In the genomic region with DNA sequence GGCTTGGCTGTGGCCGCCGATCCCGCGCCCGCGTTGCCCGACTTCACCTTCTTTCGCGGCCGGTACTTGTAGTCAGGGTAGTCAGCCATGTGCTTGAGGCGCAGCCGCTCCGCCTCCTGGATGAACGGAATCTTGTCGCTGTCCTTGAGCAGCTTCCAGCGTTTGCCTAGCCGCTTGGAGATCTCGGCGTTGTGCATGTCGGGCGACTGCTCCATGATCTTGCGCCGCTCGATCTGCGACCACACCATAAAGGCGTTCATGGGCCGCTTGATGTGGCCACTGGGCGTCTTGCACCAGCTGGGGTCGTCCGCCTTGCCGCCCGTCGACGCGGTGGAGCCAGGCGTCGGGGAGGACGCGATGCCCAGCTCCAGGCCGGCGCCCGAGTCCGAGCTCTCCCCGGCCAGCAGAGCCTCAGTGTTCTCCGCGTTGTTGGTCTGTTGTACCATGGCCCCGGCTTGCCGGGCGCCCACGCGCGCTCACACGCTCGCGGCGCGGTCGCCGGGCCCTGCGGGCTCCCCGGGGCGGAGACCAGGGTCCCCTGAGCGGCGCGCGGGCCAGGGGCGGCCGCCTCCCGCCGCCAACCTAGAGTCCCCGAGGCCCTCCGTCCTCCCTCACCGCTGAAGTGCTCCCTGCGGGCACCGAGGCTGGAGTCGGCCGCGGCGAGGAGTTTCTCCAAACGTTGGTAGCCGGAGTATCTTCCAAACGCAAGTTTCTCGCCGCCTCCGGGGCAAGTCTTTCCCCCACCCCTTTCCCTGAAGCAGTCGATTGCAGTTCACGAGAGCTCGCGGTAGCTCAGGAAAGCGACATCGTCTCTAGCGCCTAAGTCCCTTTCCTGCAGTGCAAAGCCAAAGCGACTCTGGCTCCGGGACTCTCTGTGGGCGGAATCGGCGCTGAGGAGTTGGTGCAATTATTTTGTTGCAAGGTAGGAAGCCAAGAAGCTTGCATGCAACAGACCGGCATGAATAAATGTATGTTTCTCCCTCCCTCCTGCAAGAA, we compare ENCODE assay signal across 8 mouse cellular contexts. TPM values are rescaled to one million over a fixed set of nuclear protein-coding genes. Genes with fewer than 3 reads are reported as not detected.
DNase-seq lines count a peak whose midpoint lies in the region; ATAC-seq and TF ChIP-seq lines count a peak whose summit lies in the region.

No protein-coding gene starts in this region.

- under 1% methylated on average over 96 of the region's 98 CpGs for WGBS in embryonic facial prominence, embryonic 12.5 days
- WGBS in heart, adult 2 months, result under 1% methylated on average over 98 of the region's 98 CpGs
- WGBS in limb, embryonic 13.5 days, result under 1% methylated on average over 98 of the region's 98 CpGs
- under 1% methylated on average over 98 of the region's 98 CpGs for WGBS in midbrain, embryonic 13.5 days
- under 1% methylated on average over 85 of the region's 98 CpGs for WGBS in stomach, embryonic 14.5 days

- peak; percentile 81 for DNase-seq in 3134 (ENCODE audit: extremely low read depth, insufficient read length, low spot score)
- peak; percentile 70 for DNase-seq in adrenal gland, adult 8-10 months
- peak; percentile 78 to 81 for DNase-seq in heart, adult 2 months
- DNase-seq in kidney, adult 18-20 months, result peak; percentile 76

- H3K4me3 ChIP-seq in embryonic facial prominence, embryonic 12.5 days, result peak overlapping the region; percentile 98
- H3K4me3 ChIP-seq in heart, adult 2 months, result peak overlapping the region; percentile 81
- H3K4me3 ChIP-seq in limb, embryonic 13.5 days, result peak overlapping the region; percentile 99
- peak overlapping the region; percentile 100 for H3K4me3 ChIP-seq in midbrain, embryonic 13.5 days (replicated peaks)
- peak overlapping the region; percentile 100 for H3K4me3 ChIP-seq in stomach, embryonic 14.5 days (ENCODE audit: low read depth, low read length)

- no peaks in the 10 kb centered on the region; the same call in 1 of the 2 replicates for H3K36me3 ChIP-seq in embryonic facial prominence, embryonic 12.5 days
- peaks cover 7% of the 10 kb centered on the region; the same call in 1 of the 2 replicates for H3K36me3 ChIP-seq in heart, adult 2 months (ENCODE audit: control insufficient read depth, insufficient read depth, low read length)
- H3K36me3 ChIP-seq in limb, embryonic 13.5 days, result peaks cover 13% of the 10 kb centered on the region
- H3K36me3 ChIP-seq in midbrain, embryonic 13.5 days, result peaks cover 6% of the 10 kb centered on the region; the same call in 1 of the 2 replicates
- H3K36me3 ChIP-seq in stomach, embryonic 14.5 days (ENCODE audit: control insufficient read depth, insufficient read depth, low read length), result no peaks in the 10 kb centered on the region; the same call in 1 of the 2 replicates

- H3K9ac ChIP-seq in embryonic facial prominence, embryonic 12.5 days, result peak overlapping the region; percentile 100
- H3K9ac ChIP-seq in heart, adult 2 months (ENCODE audit: low read depth, low read length), result peak overlapping the region; percentile 94
- peak overlapping the region; percentile 100 for H3K9ac ChIP-seq in limb, embryonic 13.5 days
- H3K9ac ChIP-seq in midbrain, embryonic 13.5 days (replicated peaks), result peak overlapping the region; percentile 100
- H3K9ac ChIP-seq in stomach, embryonic 14.5 days (replicated peaks; ENCODE audit: low read depth, low read length), result peak overlapping the region; percentile 100

- 0 out of 2 replicates have a peak, but pooled peaks have one; percentile 36 for TF ChIP-seq POLR2A in heart, adult 2 months (IDR thresholded peaks at IDR 0.05; ENCODE audit: insufficient read depth, low read depth, low read length)

- 0 out of 2 replicates have a peak, but pooled peaks have one; percentile 25 for TF ChIP-seq EP300 in heart, adult 2 months (IDR thresholded peaks at IDR 0.05; ENCODE audit: insufficient read depth, low read depth, low read length)

- H3K27me3 ChIP-seq in embryonic facial prominence, embryonic 12.5 days, result no peaks in the 10 kb centered on the region
- no peaks in the 10 kb centered on the region for H3K27me3 ChIP-seq in heart, adult 2 months (ENCODE audit: control insufficient read depth, insufficient read depth, low read length)
- H3K27me3 ChIP-seq in limb, embryonic 13.5 days, result no peaks in the 10 kb centered on the region
- H3K27me3 ChIP-seq in midbrain, embryonic 13.5 days, result no peaks in the 10 kb centered on the region
- no peaks in the 10 kb centered on the region for H3K27me3 ChIP-seq in stomach, embryonic 14.5 days (ENCODE audit: control insufficient read depth, insufficient read depth, low read length)

- ATAC-seq in embryonic facial prominence, embryonic 12.5 days (ENCODE audit: insufficient number of reproducible peaks, insufficient read depth, low FRiP score, low TSS enrichment), result 0 out of 2 replicates have a peak, but pooled peaks have one; percentile 16
- ATAC-seq in limb, embryonic 13.5 days (ENCODE audit: low FRiP score, low read depth), result peak; percentile 42
- peak; percentile 55 for ATAC-seq in midbrain, embryonic 13.5 days
- peak; percentile 4; the same call in 1 of the 2 replicates for ATAC-seq in stomach, embryonic 14.5 days (ENCODE audit: insufficient number of reproducible peaks, insufficient read depth, low FRiP score, low read depth)

- H3K4me2 ChIP-seq in embryonic facial prominence, embryonic 12.5 days (replicated peaks), result peak overlapping the region; percentile 46
- H3K4me2 ChIP-seq in limb, embryonic 13.5 days (replicated peaks), result peak overlapping the region; percentile 60
- H3K4me2 ChIP-seq in midbrain, embryonic 13.5 days (replicated peaks), result peak overlapping the region; percentile 54
- peak overlapping the region; percentile 42 for H3K4me2 ChIP-seq in stomach, embryonic 14.5 days (replicated peaks; ENCODE audit: low read depth, low read length)

- peaks cover 10% of the 10 kb centered on the region for H3K4me1 ChIP-seq in embryonic facial prominence, embryonic 12.5 days
- H3K4me1 ChIP-seq in heart, adult 2 months (ENCODE audit: control insufficient read depth, insufficient read depth, low read length), result peaks cover 3% of the 10 kb centered on the region
- H3K4me1 ChIP-seq in limb, embryonic 13.5 days, result peaks cover 21% of the 10 kb centered on the region
- H3K4me1 ChIP-seq in midbrain, embryonic 13.5 days (replicated peaks), result peaks cover 30% of the 10 kb centered on the region
- peaks cover 7% of the 10 kb centered on the region for H3K4me1 ChIP-seq in stomach, embryonic 14.5 days (ENCODE audit: control insufficient read depth, insufficient read depth, low read length)

- H3K79me2 ChIP-seq in heart, adult 2 months (replicated peaks; ENCODE audit: control insufficient read depth, insufficient read depth, low read length), result peaks cover 2% of the 10 kb centered on the region; the same call in 1 of the 2 replicates

- H3K27ac ChIP-seq in embryonic facial prominence, embryonic 12.5 days, result peak overlapping the region; percentile 100
- H3K27ac ChIP-seq in heart, adult 2 months, result peak overlapping the region; percentile 90
- peak overlapping the region; percentile 100 for H3K27ac ChIP-seq in limb, embryonic 13.5 days
- H3K27ac ChIP-seq in midbrain, embryonic 13.5 days, result peak overlapping the region; percentile 100
- peak overlapping the region; percentile 99 for H3K27ac ChIP-seq in stomach, embryonic 14.5 days (ENCODE audit: low read length)

- intact Hi-C loops in heart, adult 2 months (cut with DNase I), result loop anchor here (5.0 to 10.0 kb wide), 6 partner anchors 181 to 1032 kb away; partner anchors contain the start of gene E2f3

- TF ChIP-seq CTCF in heart, adult 2 months (IDR thresholded peaks at IDR 0.05), result 0 out of 2 replicates have a peak, but pooled peaks have one; percentile 13

- H3K9me3 ChIP-seq in embryonic facial prominence, embryonic 12.5 days, result no peaks in the 10 kb centered on the region
- H3K9me3 ChIP-seq in limb, embryonic 13.5 days, result no peaks in the 10 kb centered on the region
- no peaks in the 10 kb centered on the region for H3K9me3 ChIP-seq in midbrain, embryonic 13.5 days
- no peaks in the 10 kb centered on the region for H3K9me3 ChIP-seq in stomach, embryonic 14.5 days (ENCODE audit: control insufficient read depth, low read depth, low read length)

RNA-seq across cellular contexts. Expression of gene Sox4, which starts 0.6 kb away (rescaled TPM):
- 10 to 100 TPM; 21.8 to 31.1 (median 26.7) TPM for total RNA-seq in adrenal gland, adult 8-10 months (2022)
- 142 and 153 TPM in 2 replicates for polyA plus RNA-seq in embryonic facial prominence, embryonic 12.5 days (2016; fragmentation: Nextera tagmentation; extraction: Ambion mirVana)
- total RNA-seq in heart, adult 2 months (2021), result 10 to 100 TPM; 13.6 to 17.5 TPM
- 8.3 and 11.9 TPM in 2 replicates for polyA plus RNA-seq in heart, adult 2 months (2012; rRNA removed)
- polyA plus RNA-seq in limb, embryonic 13.5 days (2015; fragmentation: Nextera tagmentation; extraction: Ambion mirVana), result 74.2 and 77.0 TPM in 2 replicates
- polyA plus RNA-seq in midbrain, embryonic 13.5 days (2015; fragmentation: Nextera tagmentation; extraction: Ambion mirVana), result 193 and 239 TPM in 2 replicates
- polyA plus RNA-seq in stomach, embryonic 14.5 days (2014; fragmentation: Nextera tagmentation; extraction: Ambion mirVana), result 64.5 and 86.3 TPM in 2 replicates

Comparison
In these comparisons a context has a peak if more than half of its experiments do, and no peak if none do; other contexts are left out.
1. Peak in every context shown above with its lines: DNase-seq, ATAC-seq, H3K4me3 ChIP-seq and H3K27ac ChIP-seq.
2. ATAC-seq: peak in every context shown above with its lines; median percentile 55 in midbrain, embryonic 13.5 days; 42 in limb, embryonic 13.5 days; 16 in embryonic facial prominence, embryonic 12.5 days; 4 in stomach, embryonic 14.5 days.